Mouse (Mus musculus) CD4-positive helper T cell, adult 2 months (primary cell): ENCODE measurements around the gene Fhit.
"Not testable (repeated sequence)": the region's sequence is repeated elsewhere in the genome, so short reads cannot be mapped to it uniquely, and the experiment has no call there.

Source experiments
- DNase-seq: peaks from one replicate; pipeline ENCODE4 v3.0.0-alpha.2; 2012; ENCODE audit warnings: low read depth, missing footprints, low spot score

Gene Fhit

DNA sequence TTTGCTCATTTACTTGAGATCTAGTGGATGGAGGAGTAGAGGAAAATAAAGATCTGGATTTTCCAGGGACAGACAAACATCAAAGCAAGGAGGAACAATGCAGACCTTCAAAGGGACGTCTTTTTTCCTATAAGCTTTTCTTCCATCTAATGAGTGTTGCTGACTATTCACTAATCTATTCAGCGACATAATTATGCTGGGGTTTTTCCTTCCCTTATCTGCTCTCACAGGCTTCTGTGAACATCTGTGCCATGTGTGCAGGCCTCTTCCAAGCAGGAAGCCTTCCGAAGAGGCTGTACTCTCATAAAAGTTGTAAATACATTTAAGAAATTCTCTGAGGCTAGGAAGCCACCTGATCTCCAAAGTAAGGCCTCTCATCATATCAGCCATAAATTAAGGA is 228.2 kb downstream of the Fhit start:
- no peak for DNase-seq

DNA sequence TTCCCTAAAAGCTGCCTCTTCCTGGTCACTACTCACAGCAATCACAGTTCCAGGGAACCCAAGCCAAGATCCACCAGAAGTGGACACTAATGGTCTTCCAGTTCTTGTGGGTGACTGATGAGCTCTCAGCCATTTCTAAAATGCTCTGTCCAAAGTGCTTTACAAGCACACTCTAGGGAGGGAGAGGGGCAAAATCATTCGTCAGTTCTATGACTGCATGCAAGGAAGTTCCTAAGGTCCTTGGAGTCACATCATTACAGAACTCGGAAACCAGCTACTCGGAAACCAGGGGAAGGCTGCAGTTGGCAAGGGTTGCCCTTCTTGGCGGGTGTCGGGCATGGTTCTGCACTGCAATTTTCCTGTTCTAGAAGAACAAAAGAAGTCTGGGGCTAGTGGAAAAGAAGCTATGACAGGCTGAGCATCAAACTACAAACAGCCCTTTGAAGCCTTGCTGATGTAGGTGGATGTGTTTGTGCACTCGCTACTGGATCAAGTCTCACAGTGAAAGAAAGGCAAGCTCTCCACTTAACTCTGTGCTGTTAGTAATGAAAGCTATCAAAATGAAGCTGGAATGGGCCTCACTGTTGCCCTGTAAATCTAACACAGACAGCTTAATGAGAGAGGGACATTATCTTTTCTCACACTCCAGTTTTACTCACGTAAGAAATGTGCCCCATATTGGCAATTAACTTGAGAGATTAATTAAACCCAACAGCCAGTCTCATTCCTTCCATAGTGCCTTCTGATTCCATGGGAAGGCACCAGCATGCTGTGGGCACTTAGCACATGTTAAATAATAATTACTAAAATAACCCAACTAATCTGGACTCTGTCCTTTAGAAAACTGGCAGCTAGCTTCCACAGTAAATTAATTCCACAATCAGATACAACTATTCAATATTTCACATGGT is 243.7 kb downstream of the Fhit start:
- DNase-seq = peak; percentile 4

GRCm38 (mm10) chr14:10908011-10908410 is 253.8 kb downstream of the Fhit start:
- DNase-seq = no peak

DNA sequence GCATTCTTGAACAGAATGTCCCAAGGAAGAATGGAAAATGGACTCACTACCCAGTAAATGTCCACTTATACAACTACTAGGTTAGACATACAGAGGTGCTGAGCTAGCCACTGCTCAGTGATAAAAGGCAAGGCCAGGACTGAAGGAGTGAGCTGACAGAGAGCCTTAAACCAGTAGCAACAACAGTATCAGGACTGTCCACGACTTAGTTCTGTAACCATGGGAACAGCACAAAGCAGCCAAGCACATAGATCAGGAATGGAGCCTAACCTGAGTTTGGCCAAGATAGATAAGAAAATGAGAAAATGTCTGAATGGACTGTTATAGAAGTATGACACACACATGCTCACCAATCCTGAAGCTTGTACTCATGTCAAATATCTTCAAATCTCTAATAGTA is 279.1 kb downstream of the Fhit start:
- DNase-seq = no peak

DNA sequence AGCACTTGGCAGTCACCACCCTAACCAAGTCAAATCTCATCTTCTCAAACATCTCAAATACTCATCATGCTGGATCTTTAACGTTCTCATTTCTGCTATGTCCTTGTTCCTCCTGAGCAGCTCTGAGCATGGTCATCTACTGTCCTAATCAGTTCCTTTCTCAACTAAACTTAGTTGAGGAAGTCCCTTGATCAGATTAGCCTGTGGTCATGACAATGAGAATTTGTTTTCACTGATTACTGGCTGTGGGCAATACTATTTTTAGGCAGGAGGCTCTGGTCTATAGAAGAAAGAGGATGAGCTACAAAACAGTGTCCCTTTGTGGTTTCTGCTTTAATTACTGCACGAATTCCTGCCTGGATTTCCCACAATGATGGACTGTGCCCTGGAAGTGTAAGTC is 281.1 kb downstream of the Fhit start:
- no peak for DNase-seq

DNA sequence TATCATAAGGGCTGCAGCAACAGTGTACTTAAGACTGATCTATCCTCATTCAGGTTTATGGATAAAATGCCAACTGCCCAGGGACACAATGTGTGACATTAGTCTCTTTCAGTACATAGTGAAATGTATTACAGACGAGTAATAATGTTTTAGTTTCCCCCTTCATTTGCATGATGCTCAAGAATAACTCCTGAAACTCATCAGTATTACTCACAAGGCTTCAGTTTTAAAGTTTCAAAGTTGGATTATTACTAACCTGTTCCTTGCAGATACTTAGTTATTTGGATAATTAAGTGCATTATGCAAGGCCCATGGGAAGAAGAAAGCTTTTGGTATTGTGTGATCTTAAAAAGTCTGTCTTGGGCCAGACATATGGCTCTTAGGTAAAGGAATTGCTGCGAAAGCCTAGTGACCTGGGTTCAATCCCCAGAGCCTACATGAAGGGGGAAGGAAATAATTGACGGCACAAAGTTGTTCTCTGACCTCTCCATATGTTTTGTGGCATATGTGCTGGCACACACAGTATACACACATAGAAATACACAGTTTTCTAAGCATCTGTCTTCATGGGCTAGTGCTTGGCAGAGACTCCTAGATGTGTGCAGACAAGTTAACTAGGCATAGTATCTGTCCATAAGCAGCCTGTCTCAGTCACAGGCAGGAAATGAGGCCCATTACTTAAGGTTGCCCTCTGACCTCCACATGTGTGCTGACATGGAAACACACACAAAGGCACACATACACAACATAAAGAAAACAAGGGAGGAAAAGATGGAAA is 287.1 kb downstream of the Fhit start:
- DNase-seq = no peak

- DNase-seq = no peak
Measured at GRCm38 (mm10) chr14:10857606-10858005, 304.2 kb downstream of the Fhit start.

DNA sequence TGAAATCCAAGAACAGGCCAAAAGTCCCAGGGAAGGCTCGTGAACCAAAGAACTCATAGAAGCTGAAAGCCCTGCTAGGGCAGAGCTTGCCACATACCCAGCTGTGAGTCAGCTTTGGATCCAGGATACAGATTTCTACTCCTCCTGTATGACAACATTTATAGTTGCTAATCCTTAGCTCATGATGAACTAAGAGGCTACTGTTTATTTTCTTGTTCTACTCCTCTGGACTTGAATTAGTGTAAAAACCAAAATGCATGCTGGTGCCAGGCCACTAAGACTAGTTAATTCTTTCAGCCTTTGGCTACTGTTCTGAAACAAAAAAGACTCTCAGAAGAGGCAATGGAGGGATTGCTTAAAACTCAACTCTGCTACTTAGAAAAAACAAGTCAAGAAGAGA is 309.9 kb downstream of the Fhit start:
- no peak for DNase-seq

DNA sequence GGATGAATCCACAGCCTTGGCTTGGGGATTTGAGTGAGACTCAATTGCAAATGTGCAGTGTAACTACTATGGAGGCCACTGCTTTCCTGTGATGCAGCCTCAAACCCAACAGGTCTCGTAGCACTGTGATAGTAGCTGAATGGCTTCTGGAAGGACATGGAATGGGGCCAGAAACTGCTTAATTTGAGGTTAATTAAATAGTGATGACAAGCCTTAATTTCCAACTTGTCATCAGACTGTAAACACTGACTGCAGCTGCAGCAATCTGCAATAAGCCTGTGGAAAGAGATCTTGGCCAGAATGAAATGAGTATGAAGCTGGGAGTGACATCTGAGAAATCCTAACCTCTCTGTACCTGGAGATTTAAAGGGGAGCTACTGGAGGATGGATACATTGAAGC is 325.8 kb downstream of the Fhit start:
- no peak for DNase-seq

DNA sequence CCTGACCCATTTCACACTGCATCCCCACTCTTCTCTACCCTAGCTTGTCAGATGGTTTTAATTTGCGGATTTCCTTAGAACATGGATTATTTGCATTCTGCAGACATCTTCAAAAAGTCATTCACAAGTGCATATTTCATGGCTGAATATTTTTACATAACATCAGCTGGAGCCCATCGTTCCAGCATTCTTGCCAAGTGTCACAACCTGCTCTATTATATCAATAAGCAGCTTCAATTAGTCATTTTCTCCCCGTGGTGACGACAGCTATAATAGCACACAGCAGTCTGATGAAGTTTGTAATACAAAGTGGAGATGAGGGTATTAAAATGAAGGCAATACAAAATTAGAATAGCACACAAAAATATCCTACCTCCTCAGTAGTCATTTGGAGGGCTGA is 337.0 kb downstream of the Fhit start:
- no peak for DNase-seq

- DNase-seq = no peak
Measured at GRCm38 (mm10) chr14:10813551-10813950, 348.3 kb downstream of the Fhit start.

- DNase-seq = no peak
Measured at GRCm38 (mm10) chr14:10798489-10799180, 363.2 kb downstream of the Fhit start.

DNA sequence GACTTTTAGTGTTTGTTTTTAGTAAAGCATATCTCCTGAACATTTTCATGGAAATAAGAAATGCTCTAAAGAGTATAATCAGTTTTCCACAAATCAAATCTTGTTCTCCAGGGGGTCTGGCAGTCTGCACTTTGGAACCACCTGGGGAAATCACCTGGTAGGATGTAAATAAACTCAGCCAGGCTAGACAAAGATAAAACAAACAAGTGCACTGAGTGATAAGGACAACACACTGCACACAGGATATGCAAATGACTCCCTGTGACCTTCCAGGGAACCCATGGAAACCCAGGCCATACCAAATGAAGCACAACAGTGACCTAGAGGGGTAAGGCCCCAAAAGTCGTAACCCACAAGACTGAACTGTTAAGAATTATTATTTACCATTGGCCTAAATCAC is 364.2 kb downstream of the Fhit start:
- DNase-seq = no peak

- no peak for DNase-seq
Measured at GRCm38 (mm10) chr14:10795498-10796075, 366.2 kb downstream of the Fhit start.

DNA sequence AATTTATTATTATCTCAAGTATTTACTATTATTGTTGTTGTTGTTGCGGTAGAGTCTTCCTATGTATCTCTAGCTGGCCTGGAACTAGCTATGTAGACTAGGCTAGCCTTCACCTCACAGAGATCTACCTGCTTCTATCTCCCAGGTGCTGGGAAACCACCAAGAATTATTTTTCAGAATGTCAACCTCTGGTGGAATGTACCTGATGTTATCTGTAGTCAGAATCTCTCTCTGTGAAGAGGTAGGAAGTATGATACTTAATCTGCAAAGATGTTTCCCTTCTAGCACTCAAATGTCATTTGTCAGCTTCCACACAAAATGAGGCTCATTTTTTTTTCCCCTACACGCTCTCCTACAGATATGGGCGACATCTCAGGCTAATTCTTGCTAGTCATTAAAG is 377.9 kb downstream of the Fhit start:
- DNase-seq = no peak

DNA sequence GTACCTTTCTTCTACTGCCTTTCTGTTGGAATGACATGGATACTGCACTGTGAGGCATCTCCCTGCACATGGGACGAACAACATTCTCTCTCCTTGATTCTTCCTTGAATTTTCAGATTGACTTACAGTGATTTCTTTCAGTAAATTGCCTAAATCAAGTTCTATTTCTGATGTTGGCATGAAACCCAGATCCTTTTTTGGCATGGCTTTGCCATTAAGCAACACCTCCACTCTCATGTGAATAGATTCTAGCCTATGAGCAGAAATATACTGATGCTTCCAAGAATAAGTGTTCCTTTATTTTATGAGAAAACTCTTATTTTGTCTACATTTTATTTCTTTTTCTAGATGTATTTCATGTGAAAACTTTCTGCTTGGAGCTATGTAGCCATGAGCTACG is 383.1 kb downstream of the Fhit start:
- DNase-seq = no peak

GRCm38 (mm10) chr14:10754883-10755282 is 407.0 kb downstream of the Fhit start:
- DNase-seq = not testable (repeated sequence)

GRCm38 (mm10) chr14:10738076-10738475 is 423.8 kb downstream of the Fhit start:
- no peak for DNase-seq

GRCm38 (mm10) chr14:10722525-10722924 is 439.3 kb downstream of the Fhit start:
- no peak for DNase-seq

DNA sequence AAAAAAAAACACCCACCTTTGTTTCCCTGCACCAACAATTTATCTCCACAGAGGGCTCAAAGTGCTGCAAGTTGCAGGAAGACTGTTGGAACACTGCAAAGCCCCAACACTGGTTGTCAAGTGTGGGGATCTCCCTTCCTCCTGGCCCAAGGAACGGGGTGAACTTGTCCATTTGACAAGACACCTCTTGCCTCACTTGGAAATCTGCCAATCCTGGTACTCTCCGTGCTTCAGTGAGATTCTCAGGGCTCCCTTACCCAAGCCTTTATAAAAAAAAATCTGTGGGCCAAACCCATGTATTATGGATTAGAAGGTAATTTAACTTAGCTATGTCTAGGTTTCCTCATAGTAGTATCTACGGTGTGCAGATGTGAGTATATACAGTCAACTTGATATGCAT is 448.9 kb downstream of the Fhit start:
- DNase-seq = no peak

- DNase-seq = no peak
Measured at GRCm38 (mm10) chr14:10712522-10712881, 449.3 kb downstream of the Fhit start.
